Mouse (Mus musculus) splenic B cell, adult 2 months (primary cell): ENCODE results near the gene Gzmb.
"Not testable (repeated sequence)": the region's sequence is repeated elsewhere in the genome, so short reads cannot be mapped to it uniquely, and the experiment has no call there.

Experiments
- DNase-seq: peaks from one replicate; pipeline ENCODE4 v3.0.0-alpha.2; 2011; ENCODE audit warnings: low read depth, low spot score
- H3K27me3 ChIP-seq: 2 replicates; pipeline ENCODE4 v1.6.1; 2012; ENCODE audit warnings: mild to moderate bottlenecking, low read length, moderate library complexity, mixed read lengths; ENCODE audit not compliant: control insufficient read depth, poor library complexity, insufficient read depth, severe bottlenecking
- H3K36me3 ChIP-seq: 2 replicates; pipeline ENCODE4 v1.6.1; 2012; ENCODE audit warnings: mild to moderate bottlenecking, low read length, moderate library complexity, mixed read lengths; ENCODE audit not compliant: control insufficient read depth, poor library complexity, insufficient read depth, severe bottlenecking

Gzmb gene

DNA sequence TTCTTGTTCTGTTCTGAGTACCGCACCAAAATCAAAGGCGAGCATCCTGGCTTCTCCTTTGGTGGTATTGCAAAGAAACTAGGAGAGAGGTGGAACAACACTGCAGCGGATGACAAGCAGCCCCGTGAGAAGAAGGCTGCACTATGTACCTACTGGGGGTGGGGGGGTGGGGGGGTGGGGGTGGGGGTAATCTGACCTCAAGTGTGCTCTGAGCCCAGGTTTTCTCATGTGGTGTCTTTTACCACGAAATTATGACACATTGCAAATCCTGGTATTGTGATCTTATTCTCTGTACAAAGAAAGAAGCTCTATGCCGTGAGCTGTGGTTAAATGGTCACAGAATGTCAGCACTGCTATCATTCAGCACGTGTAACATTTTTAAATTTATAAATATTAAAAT, 14.0 kb upstream of the Gzmb start:
- H3K27me3 ChIP-seq, DNase-seq, H3K36me3 ChIP-seq: not testable (repeated sequence)

- DNase-seq, result no peak
- Histone ChIP-seq H3K36me3 (no peaks in the 10 kb centered on the region), H3K27me3 (no peaks in the 10 kb centered on the region)
These were observed 4.0 kb upstream of the Gzmb start for GRCm38 (mm10) chr14:56266109-56266508.

- Histone ChIP-seq H3K36me3 (no peaks in the 10 kb centered on the region), H3K27me3 (no peaks in the 10 kb centered on the region)
- no peak for DNase-seq
These were observed 21.7 kb downstream of the Gzmb start for GRCm38 (mm10) chr14:56240409-56240808.

GRCm38 (mm10) chr14:56234556-56234955, 27.5 kb downstream of the Gzmb start, which contains the start of gene Gzmc:
Gene Gzmc, minus strand, starts transcription at chr14:56234656.
- no peaks in the 10 kb centered on the region for H3K27me3 ChIP-seq
- no peaks in the 10 kb centered on the region for H3K36me3 ChIP-seq
- no peak for DNase-seq

DNA sequence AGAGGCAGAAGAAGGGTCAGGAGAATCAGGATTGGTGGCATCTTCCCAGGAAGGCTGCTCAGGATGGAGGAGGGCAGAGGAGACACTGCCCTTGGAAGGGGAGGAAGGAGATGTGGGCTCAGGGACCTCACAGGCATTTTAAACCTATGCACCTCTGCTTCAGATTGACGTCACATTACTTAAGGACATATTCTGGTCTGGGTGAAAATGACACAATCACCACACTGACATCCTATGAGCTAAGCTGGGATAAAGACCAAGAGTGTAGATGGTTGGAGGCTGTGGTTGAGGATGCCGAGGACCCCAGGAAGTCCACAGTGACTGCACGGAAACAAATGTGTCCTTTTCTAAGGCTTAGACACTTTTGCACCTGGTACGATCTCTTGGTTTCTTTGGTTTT, 50.7 kb downstream of the Gzmb start, which contains the start of gene Gzmf:
Gene Gzmf, minus strand, starts transcription at position 101 of the 400 bp plus-strand sequence.
- Histone ChIP-seq H3K36me3 (no peaks in the 10 kb centered on the region), H3K27me3 (no peaks in the 10 kb centered on the region)
- no peak for DNase-seq
